Comparison of ENCODE assay signal across 10 mouse cellular contexts in genomic region chr5:150157682-150158081, GRCm38 (mm10). TPM values are rescaled to one million over a fixed set of nuclear protein-coding genes. Genes with fewer than 3 reads are reported as not detected.
DNase-seq lines count a peak whose midpoint lies in the region; ATAC-seq lines count a peak whose summit lies in the region.
"Had no signal": no experiment of that assay in that cellular context is flagged by ENCODE, and none has a peak within 500 bp of the region (broad histone marks: within the 10 kb centered on the region; RNA-seq: fewer than 3 reads in every experiment).

No protein-coding gene starts in this region.

- H3K4me2 ChIP-seq in kidney, embryonic 15.5 days: no peak overlapping the region
- H3K4me2 ChIP-seq: heart, embryonic 13.5 days; neural tube, embryonic 12.5 days had no signal

- intact Hi-C loops in heart, postnatal 14 days (cut with DNase I): loop anchor here (1.0 to 2.0 kb wide), 2 partner anchors 43 to 60 kb away; no protein-coding TSS in a partner anchor

- H3K27me3 ChIP-seq in kidney, embryonic 15.5 days: no peaks in the 10 kb centered on the region
- H3K27me3 ChIP-seq: heart, embryonic 13.5 days; neural tube, embryonic 12.5 days had no signal

- H3K4me3 ChIP-seq in kidney, embryonic 15.5 days (replicated peaks): no peak overlapping the region
- H3K4me3 ChIP-seq: heart, embryonic 13.5 days; neural tube, embryonic 12.5 days had no signal

- 0 out of 2 replicates have a peak, but pooled peaks have one; percentile 3 for ATAC-seq in kidney, embryonic 15.5 days (replicated peaks; ENCODE audit: low FRiP score)

- WGBS in kidney, embryonic 15.5 days: 33% methylated on average over 6 of the region's 6 CpGs

- H3K4me1 ChIP-seq in kidney, embryonic 15.5 days: peaks cover 10% of the 10 kb centered on the region
- H3K4me1 ChIP-seq: neural tube, embryonic 12.5 days had no signal

- H3K27ac ChIP-seq in kidney, embryonic 15.5 days: no peak overlapping the region
- H3K27ac ChIP-seq: heart, embryonic 13.5 days; neural tube, embryonic 12.5 days had no signal

- no peaks in the 10 kb centered on the region for H3K36me3 ChIP-seq in kidney, embryonic 15.5 days
- H3K36me3 ChIP-seq: heart, embryonic 13.5 days; neural tube, embryonic 12.5 days had no signal

- H3K9ac ChIP-seq in kidney, embryonic 15.5 days: no peak overlapping the region
- H3K9ac ChIP-seq: heart, embryonic 13.5 days; neural tube, embryonic 12.5 days had no signal

- DNase-seq in adrenal gland, adult (ENCODE audit: inconsistent age in 2 of 2, low spot score in 1 of 2): peak; percentile 8 to 52
- DNase-seq in adrenal gland, adult 8-10 months: no peak
- no peak for DNase-seq in kidney, postnatal 14 days
- DNase-seq in T-cell, adult 2 months (ENCODE audit: low spot score): peak; percentile 43
- DNase-seq in heart, postnatal 14 days: peak; percentile 64 to 73
- DNase-seq in mesoderm, embryonic 11.5 days (ENCODE audit: low read depth, low spot score): peak; percentile 61
- DNase-seq in thymus, postnatal 4 days: peak; percentile 82

- no peaks in the 10 kb centered on the region for H3K9me3 ChIP-seq in kidney, embryonic 15.5 days (replicated peaks)
- H3K9me3 ChIP-seq: heart, embryonic 13.5 days; neural tube, embryonic 12.5 days had no signal

RNA-seq across cellular contexts. Expression of gene Fry, which starts 39.2 kb away (rescaled TPM):
- total RNA-seq in adrenal gland, adult 8-10 months (2022): 10 to 100 TPM; 27.2 to 38.9 (median 27.8) TPM
- 7.0 and 8.3 TPM in 2 replicates for polyA plus RNA-seq in kidney, embryonic 15.5 days (2015; fragmentation: Nextera tagmentation; extraction: Ambion mirVana)
- total RNA-seq in heart, postnatal 14 days (2021): 100 to 1,000 TPM; 150 to 174 TPM

Comparison
In these comparisons a context has a peak if more than half of its experiments do, and no peak if none do; other contexts are left out.
1. DNase-seq: peak in adrenal gland, adult (2 of 2), T-cell, adult 2 months (single experiment), heart, postnatal 14 days (2 of 2), mesoderm, embryonic 11.5 days (single experiment) and thymus, postnatal 4 days (single experiment); none in adrenal gland, adult 8-10 months (single experiment) and kidney, postnatal 14 days (single experiment).